ENCODE assay signal across 19 mouse cellular contexts in genomic region chr5:72579599-72579998, GRCm38 (mm10). TPM values are rescaled to one million over a fixed set of nuclear protein-coding genes. Genes with fewer than 3 reads are reported as not detected.
DNase-seq lines count a peak whose midpoint lies in the region; ATAC-seq lines count a peak whose summit lies in the region.
"Not testable (repeated sequence)": the region's sequence is repeated elsewhere in the genome, so short reads cannot be mapped to it uniquely, and the experiment has no call there.
"Had no signal": no experiment of that assay in that cellular context is flagged by ENCODE, and none has a peak within 500 bp of the region (broad histone marks: within the 10 kb centered on the region; RNA-seq: fewer than 3 reads in every experiment).

No protein-coding gene starts in this region.

- not testable (repeated sequence) for H3K36me3 ChIP-seq in embryonic facial prominence, embryonic 11.5 days (replicated peaks; ENCODE audit: control insufficient read depth, insufficient read depth, low read depth, low read length); forebrain, embryonic 13.5 days (ENCODE audit: poor library complexity, severe bottlenecking); hindbrain, embryonic 13.5 days; limb, embryonic 11.5 days (ENCODE audit: control insufficient read depth, insufficient read depth, low read length); midbrain, embryonic 11.5 days (ENCODE audit: control insufficient read depth, insufficient read depth, low read length)

- H3K4me1 ChIP-seq in embryonic facial prominence, embryonic 11.5 days (ENCODE audit: control insufficient read depth, insufficient read depth, low read length); forebrain, embryonic 13.5 days; limb, embryonic 11.5 days (ENCODE audit: control insufficient read depth, insufficient read depth, low read length); midbrain, embryonic 11.5 days (ENCODE audit: control insufficient read depth, insufficient read depth, low read length): not testable (repeated sequence)
- H3K4me1 ChIP-seq in hindbrain, embryonic 13.5 days (replicated peaks), result peaks cover 11% of the 10 kb centered on the region

- not testable (repeated sequence) for H3K9me3 ChIP-seq in embryonic facial prominence, embryonic 11.5 days (replicated peaks; ENCODE audit: control insufficient read depth, low read length); forebrain, embryonic 13.5 days (replicated peaks); hindbrain, embryonic 13.5 days; limb, embryonic 11.5 days (ENCODE audit: control insufficient read depth, low read length); midbrain, embryonic 11.5 days (ENCODE audit: control insufficient read depth, low read length)

- H3K27ac ChIP-seq in embryonic facial prominence, embryonic 11.5 days (replicated peaks; ENCODE audit: low read depth, low read length); forebrain, embryonic 13.5 days; hindbrain, embryonic 13.5 days; limb, embryonic 11.5 days (replicated peaks; ENCODE audit: low read depth, low read length); midbrain, embryonic 11.5 days (ENCODE audit: low read depth, low read length): not testable (repeated sequence)

- not testable (repeated sequence) for H3K4me3 ChIP-seq in embryonic facial prominence, embryonic 11.5 days (ENCODE audit: low read depth, low read length); forebrain, embryonic 13.5 days; hindbrain, embryonic 13.5 days; limb, embryonic 11.5 days (ENCODE audit: low read depth, low read length); midbrain, embryonic 11.5 days (ENCODE audit: low read depth, low read length)

- 37% methylated on average over 10 of the region's 10 CpGs for whole genome bisulfite sequencing in embryonic facial prominence, embryonic 11.5 days
- 56% methylated on average over 10 of the region's 10 CpGs for WGBS in forebrain, embryonic 13.5 days
- WGBS in hindbrain, embryonic 13.5 days, result 28% methylated on average over 10 of the region's 10 CpGs
- WGBS in limb, embryonic 11.5 days, result 43% methylated on average over 10 of the region's 10 CpGs
- WGBS in midbrain, embryonic 11.5 days, result 59% methylated on average over 10 of the region's 10 CpGs

- ATAC-seq in embryonic facial prominence, embryonic 11.5 days (replicated peaks; ENCODE audit: insufficient number of reproducible peaks, low FRiP score, low TSS enrichment, low read depth), result peak; percentile 60
- ATAC-seq in forebrain, embryonic 13.5 days, result not testable (repeated sequence)
- ATAC-seq in hindbrain, embryonic 13.5 days (ENCODE audit: low FRiP score), result peak; percentile 10
- ATAC-seq in limb, embryonic 11.5 days (ENCODE audit: insufficient number of reproducible peaks, low FRiP score, low TSS enrichment, low read depth), result 0 out of 2 replicates have a peak, but pooled peaks have one; percentile 23
- ATAC-seq in midbrain, embryonic 11.5 days (ENCODE audit: low FRiP score), result peak; percentile 45; the same call in 1 of the 2 replicates

- H3K9ac ChIP-seq in embryonic facial prominence, embryonic 11.5 days (replicated peaks; ENCODE audit: low read length); forebrain, embryonic 13.5 days; hindbrain, embryonic 13.5 days; limb, embryonic 11.5 days (ENCODE audit: low read length); midbrain, embryonic 11.5 days (ENCODE audit: low read length): not testable (repeated sequence)

- peak; percentile 19 for DNase-seq in ZHBTc4 (ENCODE audit: low read depth, low spot score)
- DNase-seq in embryonic facial prominence, embryonic 11.5 days (ENCODE audit: low spot score), result peak; percentile 69
- DNase-seq in limb, embryonic 11.5 days (ENCODE audit: low spot score), result peak; percentile 56
- DNase-seq in midbrain, embryonic 11.5 days (ENCODE audit: low spot score, missing footprints), result peak; percentile 88
- DNase-seq in neural tube, embryonic 10.5 days (ENCODE audit: extremely low spot score, low spot score), result peak; percentile 26
- peak; percentile 25 for DNase-seq in retina, postnatal 1 day

- not testable (repeated sequence) for H3K4me2 ChIP-seq in embryonic facial prominence, embryonic 11.5 days (ENCODE audit: low read depth, low read length); limb, embryonic 11.5 days (ENCODE audit: low read depth, severe bottlenecking); midbrain, embryonic 11.5 days
- peak overlapping the region; percentile 69; the same call in 1 of the 2 replicates for H3K4me2 ChIP-seq in forebrain, embryonic 13.5 days
- H3K4me2 ChIP-seq in hindbrain, embryonic 13.5 days, result peak overlapping the region; percentile 66; the same call in 1 of the 2 replicates

- not testable (repeated sequence) for H3K27me3 ChIP-seq in embryonic facial prominence, embryonic 11.5 days (ENCODE audit: control insufficient read depth, insufficient read depth, low read length); limb, embryonic 11.5 days (ENCODE audit: control insufficient read depth, insufficient read depth, low read length); midbrain, embryonic 11.5 days (ENCODE audit: control insufficient read depth, insufficient read depth, low read length)
- H3K27me3 ChIP-seq in forebrain, embryonic 13.5 days, result peaks cover 15% of the 10 kb centered on the region; the same call in 1 of the 2 replicates
- peaks cover 19% of the 10 kb centered on the region; the same call in 1 of the 2 replicates for H3K27me3 ChIP-seq in hindbrain, embryonic 13.5 days

RNA-seq across cellular contexts. Expression of gene Zar1, which starts 1.5 kb away (rescaled TPM):
- polyA plus RNA-seq in embryonic facial prominence, embryonic 11.5 days (2014; fragmentation: Nextera tagmentation; extraction: Ambion mirVana), result 2.4 and 4.2 TPM in 2 replicates
- 0.63 and 1.1 TPM in 2 replicates for polyA plus RNA-seq in forebrain, embryonic 13.5 days (2015; fragmentation: Nextera tagmentation; extraction: Ambion mirVana)
- polyA plus RNA-seq in hindbrain, embryonic 13.5 days (2015; fragmentation: Nextera tagmentation; extraction: Ambion mirVana), result 3.4 and 3.7 TPM in 2 replicates
- 0.55 and 1.3 TPM in 2 replicates for polyA plus RNA-seq in limb, embryonic 11.5 days (2014; fragmentation: Nextera tagmentation; extraction: Ambion mirVana)
- polyA plus RNA-seq in midbrain, embryonic 11.5 days (2014; fragmentation: Nextera tagmentation; extraction: Ambion mirVana), result 1.0 and 1.6 TPM in 2 replicates
- polyA plus RNA-seq: forebrain, embryonic 10.5 days; heart, adult 2 months; heart, embryonic 14.5 days; inflammation-experienced regulatory T-cells, adult 6 months; liver, adult 2 months; liver, embryonic 16.5 days; lung, embryonic 16.5 days; myocyte; spleen, adult 2 months; testis, adult 2 months; urinary bladder, adult 2 months had no signal

RNA-seq across cellular contexts. Expression of gene Gm5868, which starts 7.8 kb away (rescaled TPM):
- 1.5 and 1.9 TPM in 2 replicates for polyA plus RNA-seq in embryonic facial prominence, embryonic 11.5 days (2014; fragmentation: Nextera tagmentation; extraction: Ambion mirVana)
- 3.0 TPM in 2 replicates for polyA plus RNA-seq in forebrain, embryonic 13.5 days (2015; fragmentation: Nextera tagmentation; extraction: Ambion mirVana)
- polyA plus RNA-seq in hindbrain, embryonic 13.5 days (2015; fragmentation: Nextera tagmentation; extraction: Ambion mirVana), result 7.6 and 7.8 TPM in 2 replicates
- 0.81 and 1.6 TPM in 2 replicates for polyA plus RNA-seq in limb, embryonic 11.5 days (2014; fragmentation: Nextera tagmentation; extraction: Ambion mirVana)
- polyA plus RNA-seq in midbrain, embryonic 11.5 days (2014; fragmentation: Nextera tagmentation; extraction: Ambion mirVana), result 6.5 and 6.6 TPM in 2 replicates
- polyA plus RNA-seq: heart, adult 2 months; inflammation-experienced regulatory T-cells, adult 6 months; liver, adult 2 months; liver, embryonic 16.5 days; lung, embryonic 16.5 days; myocyte; spleen, adult 2 months; testis, adult 2 months had no signal

RNA-seq across cellular contexts. Expression of gene Nfxl1, which starts 20.1 kb away (rescaled TPM):
- 28.6 and 30.5 TPM in 2 replicates for polyA plus RNA-seq in embryonic facial prominence, embryonic 11.5 days (2014; fragmentation: Nextera tagmentation; extraction: Ambion mirVana)
- 12.5 and 13.3 TPM in 2 replicates for polyA plus RNA-seq in forebrain, embryonic 13.5 days (2015; fragmentation: Nextera tagmentation; extraction: Ambion mirVana)
- polyA plus RNA-seq in hindbrain, embryonic 13.5 days (2015; fragmentation: Nextera tagmentation; extraction: Ambion mirVana), result 14.5 and 15.6 TPM in 2 replicates
- 27.0 and 28.6 TPM in 2 replicates for polyA plus RNA-seq in limb, embryonic 11.5 days (2014; fragmentation: Nextera tagmentation; extraction: Ambion mirVana)
- 27.3 and 27.4 TPM in 2 replicates for polyA plus RNA-seq in midbrain, embryonic 11.5 days (2014; fragmentation: Nextera tagmentation; extraction: Ambion mirVana)

Comparison
In these comparisons a context has a peak if more than half of its experiments do, and no peak if none do; other contexts are left out.
1. DNase-seq: peak in every context shown above with its lines; median percentile 88 in midbrain, embryonic 11.5 days; 69 in embryonic facial prominence, embryonic 11.5 days; 56 in limb, embryonic 11.5 days; 26 in neural tube, embryonic 10.5 days; 25 in retina, postnatal 1 day; 19 in ZHBTc4.